Comparison of ENCODE assay signal across 9 mouse cellular contexts in genomic region chr9:21264272-21264999, GRCm38 (mm10). TPM values are rescaled to one million over a fixed set of nuclear protein-coding genes. Genes with fewer than 3 reads are reported as not detected.
DNase-seq lines count a peak whose midpoint lies in the region; ATAC-seq lines count a peak whose summit lies in the region.
"Had no signal": no experiment of that assay in that cellular context is flagged by ENCODE, and none has a peak within 500 bp of the region (broad histone marks: within the 10 kb centered on the region; RNA-seq: fewer than 3 reads in every experiment).

No protein-coding gene starts in this region.

- no peaks in the 10 kb centered on the region for H3K27me3 ChIP-seq in limb, embryonic 10.5 days (ENCODE audit: low read depth, poor library complexity, severe bottlenecking)
- 0 out of 2 replicates have a peak, but pooled peaks cover 2% of the 10 kb centered on the region for H3K27me3 ChIP-seq in neural tube, embryonic 15.5 days (replicated peaks)

- intact Hi-C loops in gastrocnemius, postnatal 14 days (cut with DNase I; ENCODE audit: low total_unique reads): no loop called here

- peak overlapping the region; percentile 83 for H3K4me3 ChIP-seq in limb, embryonic 10.5 days
- H3K4me3 ChIP-seq in neural tube, embryonic 15.5 days (replicated peaks): peak overlapping the region; percentile 95

- H3K4me2 ChIP-seq in neural tube, embryonic 15.5 days: peak overlapping the region; percentile 82

- H3K9ac ChIP-seq in neural tube, embryonic 15.5 days (replicated peaks): peak overlapping the region; percentile 90

- 19% methylated on average over 17 of the region's 17 CpGs for WGBS in limb, embryonic 10.5 days
- 17% methylated on average over 17 of the region's 17 CpGs for WGBS in neural tube, embryonic 15.5 days

- H3K4me1 ChIP-seq in limb, embryonic 10.5 days: peaks cover 32% of the 10 kb centered on the region
- peaks cover 23% of the 10 kb centered on the region for H3K4me1 ChIP-seq in neural tube, embryonic 15.5 days

- peaks cover 29% of the 10 kb centered on the region for H3K36me3 ChIP-seq in limb, embryonic 10.5 days
- H3K36me3 ChIP-seq in neural tube, embryonic 15.5 days: peaks cover 25% of the 10 kb centered on the region

- no peaks in the 10 kb centered on the region for H3K9me3 ChIP-seq in limb, embryonic 10.5 days (replicated peaks)
- H3K9me3 ChIP-seq in neural tube, embryonic 15.5 days (replicated peaks): no peaks in the 10 kb centered on the region

- H3K27ac ChIP-seq in limb, embryonic 10.5 days: peak overlapping the region; percentile 88
- peak overlapping the region; percentile 83 for H3K27ac ChIP-seq in neural tube, embryonic 15.5 days (replicated peaks)

- peak; percentile 52 for ATAC-seq in neural tube, embryonic 15.5 days (ENCODE audit: low FRiP score)

- peak; percentile 39 for DNase-seq in embryo, embryonic 10 days (ENCODE audit: low spot score)
- DNase-seq in embryo, embryonic 9.5 days (ENCODE audit: extremely low spot score): no peak
- peak; percentile 43 for DNase-seq in urinary bladder, postnatal 25 days (ENCODE audit: low spot score)
- DNase-seq in urinary bladder, adult 2 months (ENCODE audit: low spot score): no peak
- no peak for DNase-seq in limb, embryonic 10.5 days (ENCODE audit: low spot score)
- no peak for DNase-seq in gastrocnemius, postnatal 14 days
- DNase-seq in left cerebral cortex, adult 11 months (ENCODE audit: low spot score): no peak

RNA-seq across cellular contexts. Expression of gene Atg4d, which starts 0.7 kb away (rescaled TPM):
- 23.6 and 27.3 TPM in 2 replicates for polyA plus RNA-seq in urinary bladder, adult 2 months (2012; rRNA removed)
- 38.5 and 41.3 TPM in 2 replicates for polyA plus RNA-seq in limb, embryonic 10.5 days (2016; fragmentation: Nextera tagmentation; extraction: Ambion mirVana)
- 50.0 and 52.4 TPM in 2 replicates for polyA plus RNA-seq in neural tube, embryonic 15.5 days (2015; fragmentation: Nextera tagmentation; extraction: Ambion mirVana)
- total RNA-seq in gastrocnemius, postnatal 14 days (2021): 10 to 100 TPM; 36.2 to 39.6 TPM

RNA-seq across cellular contexts. Expression of gene S1pr5, which starts 16.2 kb away (rescaled TPM):
- 0.32 and 0.47 TPM in 2 replicates for polyA plus RNA-seq in urinary bladder, adult 2 months (2012; rRNA removed)
- 0.15 and 0.33 TPM in 2 replicates for polyA plus RNA-seq in limb, embryonic 10.5 days (2016; fragmentation: Nextera tagmentation; extraction: Ambion mirVana)
- 5.8 and 6.7 TPM in 2 replicates for polyA plus RNA-seq in neural tube, embryonic 15.5 days (2015; fragmentation: Nextera tagmentation; extraction: Ambion mirVana)
- under 1 TPM; 0.10 to 0.27 TPM for total RNA-seq in gastrocnemius, postnatal 14 days (2021)
- polyA plus RNA-seq: large intestine, adult 2 months had no signal

RNA-seq across cellular contexts. Expression of gene Kri1, which starts 23.3 kb away (rescaled TPM):
- 31.0 and 31.8 TPM in 2 replicates for polyA plus RNA-seq in urinary bladder, adult 2 months (2012; rRNA removed)
- 18.9 and 19.1 TPM in 2 replicates for polyA plus RNA-seq in limb, embryonic 10.5 days (2016; fragmentation: Nextera tagmentation; extraction: Ambion mirVana)
- polyA plus RNA-seq in neural tube, embryonic 15.5 days (2015; fragmentation: Nextera tagmentation; extraction: Ambion mirVana): 15.2 and 18.7 TPM in 2 replicates
- 10 to 100 TPM; 10.5 to 11.9 TPM for total RNA-seq in gastrocnemius, postnatal 14 days (2021)

RNA-seq across cellular contexts. Expression of gene Keap1, which starts 25.3 kb away (rescaled TPM):
- polyA plus RNA-seq in urinary bladder, adult 2 months (2012; rRNA removed): 36.8 and 38.7 TPM in 2 replicates
- polyA plus RNA-seq in limb, embryonic 10.5 days (2016; fragmentation: Nextera tagmentation; extraction: Ambion mirVana): 50.4 and 61.7 TPM in 2 replicates
- 70.1 and 72.0 TPM in 2 replicates for polyA plus RNA-seq in neural tube, embryonic 15.5 days (2015; fragmentation: Nextera tagmentation; extraction: Ambion mirVana)
- 10 to 100 TPM; 53.6 to 55.2 TPM for total RNA-seq in gastrocnemius, postnatal 14 days (2021)

RNA-seq across cellular contexts. Expression of gene Cdkn2d, which starts 26.8 kb away (rescaled TPM):
- 17.9 and 18.2 TPM in 2 replicates for polyA plus RNA-seq in urinary bladder, adult 2 months (2012; rRNA removed)
- 32.7 and 38.0 TPM in 2 replicates for polyA plus RNA-seq in limb, embryonic 10.5 days (2016; fragmentation: Nextera tagmentation; extraction: Ambion mirVana)
- 120 and 129 TPM in 2 replicates for polyA plus RNA-seq in neural tube, embryonic 15.5 days (2015; fragmentation: Nextera tagmentation; extraction: Ambion mirVana)
- 10 to 100 TPM; 12.0 to 13.2 TPM for total RNA-seq in gastrocnemius, postnatal 14 days (2021)

Comparison
In these comparisons a context has a peak if more than half of its experiments do, and no peak if none do; other contexts are left out.
1. DNase-seq: peak in embryo, embryonic 10 days (single experiment) and urinary bladder, postnatal 25 days (single experiment); none in embryo, embryonic 9.5 days (single experiment), urinary bladder, adult 2 months (single experiment), limb, embryonic 10.5 days (single experiment), gastrocnemius, postnatal 14 days (single experiment) and left cerebral cortex, adult 11 months (single experiment).